Mouse (Mus musculus) cerebellum, adult (tissue): ENCODE results near the gene Cpne8.
"Not testable (repeated sequence)": the region's sequence is repeated elsewhere in the genome, so short reads cannot be mapped to it uniquely, and the experiment has no call there.

Experiments
- ATAC-seq: cut with Nextera tagmentation; 2 replicates; pipeline ENCODE4 v1.9.2; 2017; ENCODE audit warnings: mild to moderate bottlenecking, moderate library complexity, mixed read lengths; ENCODE audit not compliant: insufficient number of reproducible peaks, low FRiP score, low TSS enrichment

Gene Cpne8

GRCm38 (mm10) chr15:90497080-90497479, 182.2 kb downstream of the Cpne8 start:
- ATAC-seq: no peak

GRCm38 (mm10) chr15:90491558-90491957, 187.7 kb downstream of the Cpne8 start:
- no peak for ATAC-seq

GRCm38 (mm10) chr15:90490186-90490585, 189.0 kb downstream of the Cpne8 start:
- no peak for ATAC-seq

- ATAC-seq: not testable (repeated sequence)
These were observed 208.7 kb downstream of the Cpne8 start for GRCm38 (mm10) chr15:90470561-90470960.

- ATAC-seq: no peak
These were observed 216.0 kb downstream of the Cpne8 start for GRCm38 (mm10) chr15:90463281-90463680.

- no peak for ATAC-seq
These were observed 233.2 kb downstream of the Cpne8 start for GRCm38 (mm10) chr15:90446076-90446475.
